Mouse (Mus musculus) liver, postnatal 0 days (tissue): Measurements from ENCODE around the gene Pcdh7.

ENCODE experiments used
- CTCF ChIP-seq: sonication (generic); IDR thresholded peaks from 2 replicates; pipeline ENCODE4 v1.5.1; 2016; ENCODE audit warnings: antibody characterized with exemption, low read depth
- EP300 ChIP-seq: IDR thresholded peaks from 2 replicates; pipeline ENCODE4 v1.6.1; 2016; ENCODE audit warnings: antibody characterized with exemption, low read depth, mild to moderate bottlenecking

- no peak for TF ChIP-seq CTCF
- TF ChIP-seq EP300, result no peak
Observed at GRCm38 (mm10) chr5:58025759-58026158, 308.0 kb downstream of the Pcdh7 start.
